Mouse (Mus musculus): ENCODE data around the gene Bnip3. TPM values are rescaled to one million over a fixed set of nuclear protein-coding genes. Genes with fewer than 3 reads are reported as not detected.

Gene Bnip3
- 101 and 105 TPM in 2 replicates for polyA plus RNA-seq (2015; fragmentation: Nextera tagmentation; extraction: Ambion mirVana)

- Histone ChIP-seq H3K9me3 (no peaks in the 10 kb centered on the region), H3K27ac (replicated peaks) (peak within 1 kb of the TSS; percentile 78), H3K36me3 (no peaks in the 10 kb centered on the region), H3K4me3 (peak within 1 kb of the TSS; percentile 86), H3K4me1 (replicated peaks) (peaks cover 37% of the 10 kb centered on the region), H3K4me2 (peak within 1 kb of the TSS; percentile 73), H3K9ac (peak within 1 kb of the TSS; percentile 92), H3K27me3 (peaks cover 8% of the 10 kb centered on the region; the same call in 1 of the 2 replicates)
- peak; percentile 96 for ATAC-seq (ENCODE audit: low FRiP score, low read depth)
- WGBS: under 1% methylated on average over 62 of the region's 66 CpGs
Observed at GRCm38 (mm10) chr7:138909277-138910192, at the start of gene Bnip3. Bnip3 (minus strand) TSS chr7:138909519.

- no peak overlapping the region for H3K4me2 ChIP-seq
- H3K36me3 ChIP-seq: no peaks in the 10 kb centered on the region
- H3K4me1 ChIP-seq (replicated peaks): no peaks in the 10 kb centered on the region
- no peaks in the 10 kb centered on the region for H3K9me3 ChIP-seq
- H3K9ac ChIP-seq: no peak overlapping the region
- 81% methylated on average over 6 of the region's 6 CpGs for WGBS
- H3K4me3 ChIP-seq: no peak overlapping the region
- no peaks in the 10 kb centered on the region for H3K27me3 ChIP-seq
- ATAC-seq (ENCODE audit: low FRiP score, low read depth): no peak
- H3K27ac ChIP-seq (replicated peaks): no peak overlapping the region
Observed at GRCm38 (mm10) chr7:138957106-138957505, 47.8 kb upstream of the Bnip3 start.

DNA sequence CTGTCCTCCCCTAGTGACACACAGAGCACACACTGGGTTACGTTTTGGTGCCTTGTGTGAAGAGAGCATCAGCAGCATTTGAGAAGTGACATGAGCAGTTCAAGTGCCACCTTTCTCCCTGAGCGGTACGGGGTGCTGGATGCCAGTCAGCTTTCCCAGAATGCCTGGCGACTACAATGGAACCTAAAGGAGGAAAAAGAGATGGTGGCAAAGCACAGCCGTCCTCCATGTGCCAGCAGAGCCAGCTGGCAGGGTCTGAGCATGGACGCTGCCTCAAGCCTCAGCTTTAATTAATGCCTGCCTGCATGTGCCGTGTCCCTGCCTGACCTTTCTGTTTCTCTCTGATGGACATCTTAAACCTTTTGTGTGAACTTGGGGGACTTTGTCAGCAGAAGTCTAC lies 46.5 kb upstream of the Bnip3 start:
- Histone ChIP-seq H3K4me3 (no peak overlapping the region), H3K9me3 (no peaks in the 10 kb centered on the region), H3K36me3 (no peaks in the 10 kb centered on the region), H3K4me1 (replicated peaks) (no peaks in the 10 kb centered on the region), H3K9ac (no peak overlapping the region), H3K27me3 (no peaks in the 10 kb centered on the region), H3K27ac (replicated peaks) (no peak overlapping the region), H3K4me2 (no peak overlapping the region)
- ATAC-seq (ENCODE audit: low FRiP score, low read depth): no peak
- WGBS: 83% methylated on average over 7 of the region's 7 CpGs

GRCm38 (mm10) chr7:138948309-138948708 lies 39.0 kb upstream of the Bnip3 start:
- 46% methylated on average over 8 of the region's 8 CpGs for WGBS
- H3K4me3 ChIP-seq: no peak overlapping the region
- no peaks in the 10 kb centered on the region for H3K4me1 ChIP-seq (replicated peaks)
- ATAC-seq (ENCODE audit: low FRiP score, low read depth): no peak
- H3K9me3 ChIP-seq: no peaks in the 10 kb centered on the region
- no peak overlapping the region for H3K4me2 ChIP-seq
- H3K9ac ChIP-seq: no peak overlapping the region
- H3K36me3 ChIP-seq: no peaks in the 10 kb centered on the region
- no peak overlapping the region for H3K27ac ChIP-seq (replicated peaks)
- H3K27me3 ChIP-seq: peaks cover 10% of the 10 kb centered on the region

DNA sequence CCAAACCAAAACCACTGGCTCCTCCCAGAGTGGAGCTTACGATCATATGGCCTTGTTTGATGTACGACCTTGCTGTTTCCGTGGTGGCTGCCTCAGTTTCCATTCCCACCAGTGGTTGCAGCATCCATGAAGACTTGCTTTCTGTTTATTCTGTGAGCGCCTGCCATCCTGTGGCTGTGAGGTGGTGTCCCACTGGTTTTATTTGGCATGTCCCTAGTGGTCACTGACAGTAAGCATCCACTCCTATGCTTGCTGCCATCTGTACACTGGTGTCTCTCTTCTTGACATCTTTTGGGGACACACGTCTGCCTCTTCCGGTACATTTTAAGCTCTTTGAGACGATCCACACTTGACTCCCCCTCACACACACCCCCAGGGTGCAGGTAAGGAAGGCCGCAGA lies 38.4 kb upstream of the Bnip3 start:
- no peak overlapping the region for H3K4me3 ChIP-seq
- no peak for ATAC-seq (ENCODE audit: low FRiP score, low read depth)
- 89% methylated on average over 8 of the region's 8 CpGs for WGBS

GRCm38 (mm10) chr7:138945668-138946067 lies 36.3 kb upstream of the Bnip3 start:
- Histone ChIP-seq H3K9me3 (no peaks in the 10 kb centered on the region), H3K4me3 (no peak overlapping the region), H3K27ac (replicated peaks) (no peak overlapping the region), H3K4me2 (no peak overlapping the region), H3K36me3 (no peaks in the 10 kb centered on the region), H3K27me3 (peaks cover 28% of the 10 kb centered on the region), H3K4me1 (replicated peaks) (peaks cover 12% of the 10 kb centered on the region), H3K9ac (no peak overlapping the region)
- WGBS: 64% methylated on average over 3 of the region's 3 CpGs
- ATAC-seq (ENCODE audit: low FRiP score, low read depth): no peak

More for the DNA sequence above, 38.4 kb upstream of the Bnip3 start:
- Histone ChIP-seq H3K27ac (replicated peaks) (no peak overlapping the region), H3K9ac (no peak overlapping the region), H3K36me3 (no peaks in the 10 kb centered on the region), H3K9me3 (no peaks in the 10 kb centered on the region), H3K4me2 (no peak overlapping the region), H3K27me3 (peaks cover 15% of the 10 kb centered on the region), H3K4me1 (replicated peaks) (no peaks in the 10 kb centered on the region)

- no peak for ATAC-seq (ENCODE audit: low FRiP score, low read depth)
- no peaks in the 10 kb centered on the region for H3K36me3 ChIP-seq
- peaks cover 21% of the 10 kb centered on the region for H3K4me1 ChIP-seq (replicated peaks)
- WGBS: 89% methylated on average over 1 of the region's 1 CpGs
- H3K27ac ChIP-seq (replicated peaks): 0 out of 2 replicates have a peak overlapping the region, but pooled peaks have one; percentile 92
- peak overlapping the region; percentile 85; the same call in 1 of the 2 replicates for H3K4me2 ChIP-seq
- no peak overlapping the region for H3K4me3 ChIP-seq
- no peak overlapping the region for H3K9ac ChIP-seq
- H3K9me3 ChIP-seq: no peaks in the 10 kb centered on the region
- H3K27me3 ChIP-seq: peaks cover 47% of the 10 kb centered on the region
Observed at GRCm38 (mm10) chr7:138942301-138942700, 33.0 kb upstream of the Bnip3 start.

GRCm38 (mm10) chr7:138941571-138941970 lies 32.3 kb upstream of the Bnip3 start:
- H3K27ac ChIP-seq (replicated peaks): peak overlapping the region; percentile 92

DNA sequence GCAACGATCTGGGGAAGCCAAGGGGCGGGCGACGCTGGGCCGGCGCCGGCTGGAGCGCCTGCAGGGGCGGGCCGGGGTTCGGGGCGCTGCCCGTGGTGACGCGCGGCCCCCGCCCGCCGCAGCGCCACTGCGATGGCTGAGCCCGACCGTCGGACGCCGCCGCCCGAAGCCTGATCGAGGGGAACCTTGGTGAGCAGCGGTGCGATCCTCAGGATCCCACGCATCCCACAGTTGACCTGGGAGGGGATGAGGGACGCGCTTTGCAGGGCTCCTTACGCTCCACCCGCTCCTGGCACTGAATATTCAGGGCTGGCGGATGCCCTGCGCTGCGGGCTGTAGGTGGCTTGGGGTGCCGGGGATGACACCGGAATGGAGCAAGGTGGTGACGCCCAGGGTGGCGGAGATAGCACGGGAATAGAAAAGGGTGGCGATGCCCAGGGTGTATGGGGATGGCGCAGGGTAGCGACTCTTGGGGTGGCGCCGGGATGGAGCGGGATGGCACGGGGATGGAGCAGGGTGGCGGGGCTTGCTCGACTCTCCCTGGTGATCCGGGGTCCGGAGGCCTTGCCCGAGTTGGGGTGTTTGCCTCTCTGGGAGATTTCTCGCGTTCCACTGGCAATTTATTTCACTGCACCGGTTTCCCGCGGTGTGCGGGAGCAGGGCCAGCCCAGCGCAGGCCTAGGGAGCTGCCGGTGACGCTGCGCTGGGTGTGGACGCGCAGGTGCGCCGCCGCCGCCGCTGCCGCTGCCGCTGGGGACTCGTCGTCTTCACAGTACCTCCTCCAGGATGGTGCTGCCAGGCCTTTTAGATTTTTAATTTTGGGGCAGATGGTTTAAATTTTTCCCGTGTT lies 31.5 kb upstream of the Bnip3 start, which contains the start of gene Jakmip3:
Gene Jakmip3 (plus strand): TSS at position 119 of the 850 bp plus-strand sequence.
- Histone ChIP-seq H3K9me3 (no peaks in the 10 kb centered on the region), H3K4me2 (peak within 1 kb of the TSS; percentile 85), H3K36me3 (no peaks in the 10 kb centered on the region), H3K27me3 (peaks cover 47% of the 10 kb centered on the region), H3K4me3 (peak within 1 kb of the TSS; percentile 77), H3K27ac (replicated peaks) (peak within 1 kb of the TSS; percentile 92), H3K9ac (peak within 1 kb of the TSS; percentile 78), H3K4me1 (replicated peaks) (peaks cover 21% of the 10 kb centered on the region)
- ATAC-seq (ENCODE audit: low FRiP score, low read depth): peak; percentile 72
- under 1% methylated on average over 77 of the region's 78 CpGs for WGBS

More at GRCm38 (mm10) chr7:138941571-138941970, 32.3 kb upstream of the Bnip3 start:
- H3K4me1 ChIP-seq (replicated peaks): peaks cover 21% of the 10 kb centered on the region
- H3K9ac ChIP-seq: peak overlapping the region; percentile 78
- H3K9me3 ChIP-seq: no peaks in the 10 kb centered on the region
- peak overlapping the region; percentile 85 for H3K4me2 ChIP-seq
- peak overlapping the region; percentile 77 for H3K4me3 ChIP-seq
- 31% methylated on average over 5 of the region's 5 CpGs for WGBS
- no peaks in the 10 kb centered on the region for H3K36me3 ChIP-seq
- H3K27me3 ChIP-seq: peaks cover 47% of the 10 kb centered on the region
- ATAC-seq (ENCODE audit: low FRiP score, low read depth): no peak

GRCm38 (mm10) chr7:138940256-138940611 lies 30.9 kb upstream of the Bnip3 start:
- H3K4me1 ChIP-seq (replicated peaks): peaks cover 21% of the 10 kb centered on the region
- H3K27me3 ChIP-seq: peaks cover 47% of the 10 kb centered on the region
- H3K4me2 ChIP-seq: peak overlapping the region; percentile 85
- H3K27ac ChIP-seq (replicated peaks): peak overlapping the region; percentile 92
- H3K9ac ChIP-seq: peak overlapping the region; percentile 78
- 1% methylated on average over 17 of the region's 17 CpGs for WGBS
- H3K36me3 ChIP-seq: no peaks in the 10 kb centered on the region
- H3K4me3 ChIP-seq: peak overlapping the region; percentile 77
- no peaks in the 10 kb centered on the region for H3K9me3 ChIP-seq
- peak; percentile 78 for ATAC-seq (ENCODE audit: low FRiP score, low read depth)

GRCm38 (mm10) chr7:138938991-138939390 lies 29.7 kb upstream of the Bnip3 start:
- ATAC-seq (ENCODE audit: low FRiP score, low read depth): no peak
- 77% methylated on average over 7 of the region's 7 CpGs for WGBS
- peaks cover 44% of the 10 kb centered on the region for H3K27me3 ChIP-seq

More at GRCm38 (mm10) chr7:138938991-138939390, 29.7 kb upstream of the Bnip3 start:
- H3K9ac ChIP-seq: no peak overlapping the region
- peaks cover 21% of the 10 kb centered on the region for H3K4me1 ChIP-seq (replicated peaks)
- no peaks in the 10 kb centered on the region for H3K9me3 ChIP-seq
- H3K4me2 ChIP-seq: no peak overlapping the region
- H3K4me3 ChIP-seq: no peak overlapping the region
- H3K36me3 ChIP-seq: no peaks in the 10 kb centered on the region
- no peak overlapping the region for H3K27ac ChIP-seq (replicated peaks)
